Mouse (Mus musculus) G1E (cell line): ENCODE measurements around the gene Chd5.

Source experiments
- CTCF ChIP-seq: IDR thresholded peaks from 2 replicates; pipeline ENCODE4 v1.5.1; 2012; ENCODE audit warnings: low read depth, low read length, inconsistent platforms, mixed read lengths
- GATA1 ChIP-seq: IDR thresholded peaks from 2 replicates; pipeline ENCODE4 v1.6.1; 2012; ENCODE audit warnings: borderline replicate concordance, low read length, inconsistent platforms, mixed read lengths
- POLR2AphosphoS5 ChIP-seq: IDR thresholded peaks from 2 replicates; pipeline ENCODE4 v1.6.1; 2012; ENCODE audit warnings: low read depth, low read length, inconsistent platforms; ENCODE audit not compliant: insufficient replicate concordance
- TAL1 ChIP-seq: conservative IDR thresholded peaks from 2 replicates; pipeline ENCODE4 v1.6.1; 2012; ENCODE audit warnings: low read depth, low read length, inconsistent platforms, mixed read lengths

GRCm38 (mm10) chr4:152305991-152306390 is 32.5 kb upstream of the Chd5 start:
- no peak for TF ChIP-seq CTCF
- no peak for TF ChIP-seq POLR2AphosphoS5
- no peak for TF ChIP-seq TAL1
- no peak for TF ChIP-seq GATA1
